Mouse (Mus musculus) R1 (cell line): ENCODE data around the gene Rgs6.

Experiments
- DNase-seq: peaks from one replicate; pipeline ENCODE4 v3.0.0-alpha.2; 2018; ENCODE audit warnings: low read depth, low spot score

The Rgs6 gene

GRCm38 (mm10) chr12:82756756-82757155 is 168.7 kb downstream of the Rgs6 start:
- no peak for DNase-seq

DNA sequence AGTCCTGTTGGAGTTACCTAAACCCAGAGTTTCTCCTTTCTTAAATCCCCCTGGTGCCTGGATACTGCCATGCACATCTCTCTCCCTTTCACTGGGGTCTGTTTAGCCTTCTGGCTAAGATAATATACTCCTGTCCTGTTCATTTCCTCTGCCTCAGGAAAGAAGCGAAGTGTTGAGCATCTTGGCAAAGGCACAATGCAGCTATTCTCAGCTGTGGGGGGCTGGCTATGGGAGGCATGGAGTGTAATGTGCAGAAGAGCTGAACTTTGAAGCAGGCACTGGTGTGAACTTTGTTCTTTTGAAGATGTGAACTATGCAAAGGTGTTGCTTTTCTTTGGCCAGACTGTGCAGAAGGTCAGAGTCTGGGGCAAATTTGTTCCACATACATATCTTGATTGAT is 169.3 kb downstream of the Rgs6 start:
- no peak for DNase-seq

DNA sequence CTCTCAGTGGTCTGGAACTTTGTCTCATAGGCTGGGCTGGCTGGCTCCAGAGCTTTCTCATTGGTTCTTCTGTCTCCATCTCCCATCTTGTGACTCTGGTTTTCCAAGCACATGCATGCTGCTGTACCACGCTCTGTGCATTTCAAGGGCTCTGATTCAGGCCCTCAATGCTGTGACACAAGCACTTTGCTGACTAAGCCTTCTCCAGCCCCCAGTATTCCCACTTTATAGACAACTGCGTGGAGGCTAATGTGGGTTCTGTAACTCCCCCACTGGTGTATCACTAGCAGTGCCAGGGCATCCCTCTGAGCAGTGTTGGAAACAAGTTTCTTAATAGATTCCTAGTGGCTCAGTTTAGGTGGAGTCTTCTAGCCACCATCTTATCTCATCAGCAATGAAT is 174.0 kb downstream of the Rgs6 start:
- DNase-seq, result no peak

GRCm38 (mm10) chr12:82768726-82769125 is 180.6 kb downstream of the Rgs6 start:
- DNase-seq, result peak; percentile 6

GRCm38 (mm10) chr12:82772215-82772614 is 184.1 kb downstream of the Rgs6 start:
- no peak for DNase-seq

GRCm38 (mm10) chr12:82774576-82774975 is 186.5 kb downstream of the Rgs6 start:
- no peak for DNase-seq

GRCm38 (mm10) chr12:82776686-82777085 is 188.6 kb downstream of the Rgs6 start:
- no peak for DNase-seq

GRCm38 (mm10) chr12:82780936-82781335 is 192.8 kb downstream of the Rgs6 start:
- DNase-seq, result no peak

DNA sequence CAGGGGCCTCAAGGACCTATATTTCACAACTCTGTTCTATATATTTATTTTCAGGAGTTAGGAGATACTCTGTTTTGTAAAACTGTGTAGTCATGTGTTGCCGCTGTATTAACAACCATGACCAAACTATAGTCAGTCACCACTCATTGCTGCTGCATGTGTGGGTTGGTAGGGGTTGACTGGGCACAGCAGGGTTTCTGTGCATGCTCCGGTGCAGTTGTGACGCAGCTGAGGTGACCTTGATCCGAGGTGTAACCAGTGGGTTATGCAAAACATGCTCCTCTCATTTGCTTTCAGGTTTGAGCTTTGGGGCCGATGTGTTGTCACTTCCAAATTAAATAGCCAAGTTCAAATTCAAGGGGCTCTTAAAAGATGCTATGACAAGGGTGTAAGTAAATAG is 193.3 kb downstream of the Rgs6 start:
- no peak for DNase-seq

DNA sequence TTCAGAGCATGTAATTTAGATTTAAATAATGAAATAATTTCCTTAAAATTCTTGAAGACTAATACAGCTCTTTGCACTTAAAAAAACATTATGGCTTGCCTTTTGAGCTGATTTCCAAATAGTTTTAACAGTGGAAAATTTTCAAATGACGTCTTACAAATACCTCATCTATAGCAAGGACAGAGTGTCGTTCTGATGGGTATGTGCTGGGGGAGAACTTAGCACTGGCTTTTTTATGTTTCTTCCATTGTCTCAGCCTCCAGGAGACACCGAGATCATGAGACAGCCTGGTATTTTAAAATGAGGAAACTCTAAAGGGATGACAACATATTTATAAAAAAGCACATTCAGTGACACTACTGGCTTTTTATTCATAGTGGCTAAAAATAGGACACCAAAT is 204.0 kb downstream of the Rgs6 start:
- no peak for DNase-seq

- DNase-seq, result no peak
Observed at GRCm38 (mm10) chr12:82799892-82800291, 211.8 kb downstream of the Rgs6 start.

GRCm38 (mm10) chr12:82801736-82802135 is 213.6 kb downstream of the Rgs6 start:
- no peak for DNase-seq

DNA sequence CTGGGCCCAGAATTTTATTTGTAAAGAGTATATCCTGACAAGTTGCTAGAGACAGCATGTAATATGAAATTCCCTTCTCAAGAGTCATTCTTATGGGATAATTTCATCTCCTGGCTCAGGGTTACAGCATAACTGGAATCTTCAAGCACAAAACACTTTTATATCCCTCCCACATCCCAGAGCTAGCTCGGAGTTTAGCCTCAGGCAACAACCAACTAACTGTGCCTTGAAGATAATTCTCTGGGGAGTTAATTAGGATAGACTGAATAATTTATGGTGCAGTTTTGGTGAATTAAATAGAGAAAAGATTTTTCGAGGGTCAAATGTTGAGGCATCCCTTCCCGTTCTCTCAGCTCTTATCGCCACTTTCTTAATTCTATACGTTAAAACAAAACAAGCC is 214.6 kb downstream of the Rgs6 start:
- no peak for DNase-seq

DNA sequence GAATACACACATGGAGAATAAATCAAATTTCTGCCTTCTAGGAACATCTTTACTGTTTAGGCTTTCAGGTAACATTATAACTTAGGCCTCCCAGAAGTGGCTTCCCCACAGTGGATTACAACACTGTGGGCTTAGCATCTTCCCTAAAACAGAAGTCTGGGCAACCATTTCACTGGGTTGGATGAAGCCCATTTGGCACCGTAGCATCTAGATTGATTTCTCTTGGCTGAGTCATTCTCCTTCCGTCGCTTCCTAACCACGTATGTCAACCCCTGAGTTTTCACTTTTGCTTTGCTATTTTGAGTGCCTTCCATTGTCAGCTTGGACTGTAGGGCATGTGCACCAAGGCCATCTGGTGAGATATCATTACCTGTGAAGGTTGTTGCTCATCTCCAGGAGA is 217.1 kb downstream of the Rgs6 start:
- DNase-seq, result no peak

DNA sequence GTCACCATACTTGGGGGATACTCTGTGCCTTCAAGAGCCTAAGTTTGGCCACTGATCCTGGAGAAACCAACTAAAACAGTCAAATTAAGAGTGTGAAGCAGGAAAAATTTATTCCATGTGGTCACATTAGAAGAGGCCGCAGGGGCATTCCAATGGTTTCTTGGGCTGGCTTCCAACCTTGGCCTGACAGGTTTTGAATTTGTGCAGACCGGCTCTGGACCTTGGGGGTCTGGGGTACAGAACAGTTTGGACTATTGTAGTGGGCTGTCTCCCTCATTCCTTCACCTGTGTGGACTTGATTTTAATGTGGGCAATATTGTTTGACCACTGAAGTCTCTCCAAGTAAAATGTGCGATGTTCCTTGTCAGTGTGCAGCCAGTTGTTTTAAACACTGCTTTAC is 222.5 kb downstream of the Rgs6 start:
- no peak for DNase-seq

- DNase-seq, result no peak
Observed at GRCm38 (mm10) chr12:82815982-82816381, 227.9 kb downstream of the Rgs6 start.

GRCm38 (mm10) chr12:82819328-82819727 is 231.2 kb downstream of the Rgs6 start:
- DNase-seq, result peak; percentile 38

DNA sequence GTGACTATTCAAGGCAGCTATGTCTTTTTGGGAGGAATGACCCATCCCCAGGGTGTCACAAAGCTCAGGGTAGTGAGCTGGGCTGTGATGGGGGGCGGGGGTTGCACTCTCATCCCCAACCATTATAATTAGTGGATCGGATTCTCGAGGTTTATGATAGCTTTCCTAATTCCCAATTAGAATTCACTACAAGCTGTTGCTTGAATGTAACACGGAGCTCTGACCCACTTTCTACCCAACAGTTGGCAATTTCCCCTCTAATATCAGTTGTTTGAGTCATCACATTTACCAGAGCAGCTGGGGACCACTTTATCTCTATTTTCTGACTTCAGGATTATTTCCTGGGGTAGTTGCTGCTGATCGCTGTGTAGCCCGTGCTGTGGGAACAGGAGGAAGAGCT is 231.9 kb downstream of the Rgs6 start:
- DNase-seq, result no peak

DNA sequence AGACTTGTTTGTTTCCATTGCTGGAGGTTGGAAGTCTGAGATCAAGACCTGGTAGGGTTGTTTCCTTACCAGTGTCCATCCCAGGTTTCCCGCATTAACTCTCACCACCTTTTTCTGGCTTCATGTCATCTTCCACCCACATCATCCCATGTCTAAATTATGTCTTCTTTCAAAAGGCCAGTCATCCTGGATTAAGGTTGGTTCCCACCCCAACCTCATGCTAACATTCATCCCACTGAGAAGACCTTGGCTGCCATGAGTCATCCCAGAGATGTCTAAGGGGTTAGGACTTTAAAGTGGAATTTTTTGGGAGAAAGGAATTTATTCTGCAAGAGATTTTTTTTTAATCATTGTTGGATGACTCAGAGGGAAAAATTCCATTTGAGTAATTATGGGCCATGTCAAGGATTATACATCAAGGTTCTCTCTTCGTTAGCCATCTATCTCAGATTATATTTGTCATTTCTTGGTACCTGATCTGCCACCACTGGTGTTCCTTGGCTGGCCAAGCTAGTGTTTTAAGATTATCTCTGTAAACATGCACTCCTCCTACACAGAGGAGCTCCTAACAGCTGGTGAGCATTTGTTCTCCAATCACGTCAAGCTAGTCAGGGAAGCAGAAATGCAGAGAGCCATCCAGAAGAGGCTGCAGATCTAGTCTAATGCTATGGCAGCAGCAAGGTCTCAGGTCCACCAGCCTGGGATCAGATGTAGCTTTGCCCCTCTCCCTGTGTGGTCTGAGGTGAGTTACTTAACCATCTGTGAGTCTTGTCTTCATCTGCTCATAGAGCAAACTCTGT is 234.9 kb downstream of the Rgs6 start:
- DNase-seq, result no peak

- no peak for DNase-seq
Observed at GRCm38 (mm10) chr12:82830333-82830732, 242.2 kb downstream of the Rgs6 start.

- DNase-seq, result no peak
Observed at GRCm38 (mm10) chr12:82838544-82838943, 250.5 kb downstream of the Rgs6 start.

- DNase-seq, result no peak
Observed at GRCm38 (mm10) chr12:82841566-82841965, 253.5 kb downstream of the Rgs6 start.

DNA sequence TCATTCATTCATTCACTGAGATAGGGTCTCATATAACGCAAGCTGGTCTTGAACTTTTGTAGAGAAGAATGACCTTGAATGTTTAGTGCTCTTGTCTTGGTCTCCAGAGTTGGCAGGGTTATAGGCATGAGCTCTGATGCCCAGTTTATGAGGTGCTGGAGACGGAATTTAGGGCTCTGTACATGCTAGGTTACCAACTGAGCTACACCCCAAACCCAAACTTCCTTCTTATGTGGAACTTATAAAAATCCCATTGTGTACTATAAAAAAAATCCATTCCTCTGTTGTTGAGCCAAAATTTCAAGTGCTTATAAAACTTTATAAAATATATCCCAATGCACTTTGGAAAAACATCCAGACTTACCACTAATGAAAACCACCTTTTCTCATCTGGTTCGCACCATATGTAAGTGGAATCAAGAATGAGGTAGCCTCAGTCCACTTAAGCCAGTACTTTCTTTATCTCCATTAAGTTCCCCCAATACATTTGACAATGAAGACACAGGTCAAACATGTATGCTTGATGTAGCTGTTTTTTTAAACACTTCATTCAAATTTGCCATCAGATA is 260.3 kb downstream of the Rgs6 start:
- no peak for DNase-seq

GRCm38 (mm10) chr12:82854902-82855301 is 266.8 kb downstream of the Rgs6 start:
- no peak for DNase-seq
